Mouse (Mus musculus): ENCODE results near the gene Tcp11. TPM values are rescaled to one million over a fixed set of nuclear protein-coding genes. Genes with fewer than 3 reads are reported as not detected.
A peak's percentile ranks its signal among the peaks of the same experiment; 100 is the strongest.

Tcp11 gene
- polyA plus RNA-seq, 2 experiments: 1.0 to 2.8 TPM

- no peak overlapping the region for H3K4me3 ChIP-seq (replicated peaks; ENCODE audit: low read length)
- DNase-seq (ENCODE audit: low spot score) (no peak), ATAC-seq (ENCODE audit: low FRiP score, low read depth) (no peak)
- no peak overlapping the region for H3K4me2 ChIP-seq (replicated peaks; ENCODE audit: low read depth, low read length, severe bottlenecking)
- H3K9ac ChIP-seq (ENCODE audit: low read depth, low read length, severe bottlenecking): no peak overlapping the region
- no peaks in the 10 kb centered on the region for H3K27me3 ChIP-seq (ENCODE audit: control insufficient read depth, insufficient read depth, low read length)
- no peak for TF ChIP-seq POLR2A (IDR thresholded peaks at IDR 0.05; ENCODE audit: borderline replicate concordance, extremely low read depth, insufficient read depth, insufficient read length)
- no peaks in the 10 kb centered on the region for H3K4me1 ChIP-seq (ENCODE audit: control insufficient read depth, insufficient read depth, low read length)
- no peaks in the 10 kb centered on the region for H3K36me3 ChIP-seq (ENCODE audit: control insufficient read depth, insufficient read depth, low read length)
- no peak overlapping the region for H3K27ac ChIP-seq (replicated peaks; ENCODE audit: low read depth, low read length)
- no peaks in the 10 kb centered on the region for H3K9me3 ChIP-seq (ENCODE audit: control insufficient read depth, low read length)
- 85% methylated on average over 5 of the region's 5 CpGs for WGBS
Measured at GRCm38 (mm10) chr17:28120460-28120859, 40.0 kb upstream of the Tcp11 start.

- no peak overlapping the region for H3K27ac ChIP-seq (replicated peaks; ENCODE audit: low read depth, low read length)
- H3K36me3 ChIP-seq (ENCODE audit: control insufficient read depth, insufficient read depth, low read length): no peaks in the 10 kb centered on the region
- no peaks in the 10 kb centered on the region for H3K9me3 ChIP-seq (ENCODE audit: control insufficient read depth, low read length)
- no peak for TF ChIP-seq POLR2A (IDR thresholded peaks at IDR 0.05; ENCODE audit: borderline replicate concordance, extremely low read depth, insufficient read depth, insufficient read length)
- no peak overlapping the region for H3K4me3 ChIP-seq (replicated peaks; ENCODE audit: low read length)
- WGBS: 56% methylated on average over 19 of the region's 19 CpGs
- no peaks in the 10 kb centered on the region for H3K4me1 ChIP-seq (ENCODE audit: control insufficient read depth, insufficient read depth, low read length)
- H3K9ac ChIP-seq (ENCODE audit: low read depth, low read length, severe bottlenecking): no peak overlapping the region
- H3K4me2 ChIP-seq (replicated peaks; ENCODE audit: low read depth, low read length, severe bottlenecking): no peak overlapping the region
- H3K27me3 ChIP-seq (ENCODE audit: control insufficient read depth, insufficient read depth, low read length): no peaks in the 10 kb centered on the region
- no peak for DNase-seq (ENCODE audit: low spot score)
- ATAC-seq (ENCODE audit: low FRiP score, low read depth): no peak
Measured at GRCm38 (mm10) chr17:28117451-28118209, 37.2 kb upstream of the Tcp11 start.

- 86% methylated on average over 9 of the region's 9 CpGs for WGBS
- ATAC-seq (ENCODE audit: low FRiP score, low read depth): no peak
Measured at GRCm38 (mm10) chr17:28116335-28116734, 35.9 kb upstream of the Tcp11 start.

DNA sequence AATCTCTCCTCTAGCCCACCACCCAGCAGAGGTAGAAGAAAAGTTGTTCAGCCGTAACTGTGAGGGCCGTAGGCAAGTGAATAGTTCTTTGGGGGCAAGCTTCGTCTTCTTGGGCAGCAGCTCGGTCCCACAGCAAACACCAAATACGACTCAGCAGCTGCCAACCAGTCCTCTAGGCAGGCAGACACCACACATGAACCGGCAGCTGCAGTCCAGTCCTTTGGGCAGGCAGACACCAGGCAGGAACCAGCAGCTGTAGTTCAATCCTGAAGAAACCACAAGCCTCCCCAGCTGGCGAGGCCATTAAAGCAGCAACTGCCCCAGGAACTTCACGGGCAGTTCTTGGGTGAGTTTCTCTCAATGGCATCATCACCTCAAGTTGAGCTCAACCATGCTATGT lies 31.8 kb upstream of the Tcp11 start:
- Histone ChIP-seq H3K4me1 (ENCODE audit: control insufficient read depth, insufficient read depth, low read length) (peaks cover 5% of the 10 kb centered on the region; the same call in 1 of the 2 replicates), H3K9me3 (ENCODE audit: control insufficient read depth, low read length) (no peaks in the 10 kb centered on the region), H3K9ac (ENCODE audit: low read depth, low read length, severe bottlenecking) (no peak overlapping the region), H3K36me3 (ENCODE audit: control insufficient read depth, insufficient read depth, low read length) (no peaks in the 10 kb centered on the region), H3K27me3 (ENCODE audit: control insufficient read depth, insufficient read depth, low read length) (no peaks in the 10 kb centered on the region), H3K4me3 (replicated peaks; ENCODE audit: low read length) (no peak overlapping the region), H3K27ac (replicated peaks; ENCODE audit: low read depth, low read length) (no peak overlapping the region), H3K4me2 (replicated peaks; ENCODE audit: low read depth, low read length, severe bottlenecking) (no peak overlapping the region)
- DNase-seq (ENCODE audit: low spot score): no peak
- no peak for TF ChIP-seq POLR2A (IDR thresholded peaks at IDR 0.05; ENCODE audit: borderline replicate concordance, extremely low read depth, insufficient read depth, insufficient read length)
- WGBS: 87% methylated on average over 8 of the region's 8 CpGs
- no peak for ATAC-seq (ENCODE audit: low FRiP score, low read depth)

More at GRCm38 (mm10) chr17:28116335-28116734, 35.9 kb upstream of the Tcp11 start:
- no peaks in the 10 kb centered on the region for H3K36me3 ChIP-seq (ENCODE audit: control insufficient read depth, insufficient read depth, low read length)
- H3K27me3 ChIP-seq (ENCODE audit: control insufficient read depth, insufficient read depth, low read length): no peaks in the 10 kb centered on the region
- DNase-seq (ENCODE audit: low spot score): no peak
- H3K4me1 ChIP-seq (ENCODE audit: control insufficient read depth, insufficient read depth, low read length): no peaks in the 10 kb centered on the region
- no peak overlapping the region for H3K27ac ChIP-seq (replicated peaks; ENCODE audit: low read depth, low read length)
- H3K4me2 ChIP-seq (replicated peaks; ENCODE audit: low read depth, low read length, severe bottlenecking): no peak overlapping the region
- no peak overlapping the region for H3K9ac ChIP-seq (ENCODE audit: low read depth, low read length, severe bottlenecking)
- no peaks in the 10 kb centered on the region for H3K9me3 ChIP-seq (ENCODE audit: control insufficient read depth, low read length)
- no peak for TF ChIP-seq POLR2A (IDR thresholded peaks at IDR 0.05; ENCODE audit: borderline replicate concordance, extremely low read depth, insufficient read depth, insufficient read length)
- no peak overlapping the region for H3K4me3 ChIP-seq (replicated peaks; ENCODE audit: low read length)

- no peak for TF ChIP-seq POLR2A (IDR thresholded peaks at IDR 0.05; ENCODE audit: borderline replicate concordance, extremely low read depth, insufficient read depth, insufficient read length)
- 25% methylated on average over 14 of the region's 14 CpGs for WGBS
- Histone ChIP-seq H3K9me3 (ENCODE audit: control insufficient read depth, low read length) (no peaks in the 10 kb centered on the region), H3K9ac (ENCODE audit: low read depth, low read length, severe bottlenecking) (no peak overlapping the region), H3K27ac (replicated peaks; ENCODE audit: low read depth, low read length) (no peak overlapping the region), H3K4me1 (ENCODE audit: control insufficient read depth, insufficient read depth, low read length) (peaks cover 11% of the 10 kb centered on the region), H3K4me2 (replicated peaks; ENCODE audit: low read depth, low read length, severe bottlenecking) (no peak overlapping the region), H3K27me3 (ENCODE audit: control insufficient read depth, insufficient read depth, low read length) (no peaks in the 10 kb centered on the region), H3K4me3 (replicated peaks; ENCODE audit: low read length) (no peak overlapping the region), H3K36me3 (ENCODE audit: control insufficient read depth, insufficient read depth, low read length) (no peaks in the 10 kb centered on the region)
- DNase-seq (ENCODE audit: low spot score) (no peak), ATAC-seq (ENCODE audit: low FRiP score, low read depth) (peak; percentile 65)
Measured at GRCm38 (mm10) chr17:28107275-28107674, 26.8 kb upstream of the Tcp11 start.
